Mouse (Mus musculus): ENCODE measurements at regions not wholly inside any gene's neighbourhood (a gene's known extent, or its start where the extent isn't known, plus 50 kb on each side); places are given as distances from the start of the nearest gene placed in this dataset.

DNA sequence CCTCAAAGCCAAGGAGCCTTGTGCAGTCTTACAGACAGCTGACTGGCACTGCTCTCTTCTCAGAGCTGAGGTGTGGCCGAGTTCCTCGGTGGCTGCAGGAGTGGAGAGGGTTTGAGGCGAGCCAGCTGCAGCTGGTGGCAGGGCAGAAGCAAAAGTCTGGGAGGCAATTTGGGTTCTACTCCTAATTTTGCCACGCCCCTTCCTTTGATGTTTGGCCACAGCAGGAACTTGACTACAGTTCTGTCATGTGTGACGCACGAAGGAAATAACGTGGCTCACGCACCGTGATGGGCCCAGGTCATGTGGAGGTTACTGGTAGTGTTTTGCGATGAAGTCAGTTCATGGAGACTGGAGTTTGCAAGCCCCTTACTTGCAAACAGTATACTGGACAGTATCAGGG is 116.9 kb upstream of the Prickle1 start:
- ATAC-seq (ENCODE audit: insufficient read depth) (no peak), DNase-seq (ENCODE audit: low read depth in 3 of 3, low spot score in 3 of 3) (no peak)
- H3K9me3 ChIP-seq (ENCODE audit: control insufficient read depth, low read length) = no peaks in the 10 kb centered on the region
- H3K36me3 ChIP-seq (replicated peaks; ENCODE audit: control insufficient read depth, insufficient read depth, low read depth) = no peaks in the 10 kb centered on the region
- 51% methylated on average over 10 of the region's 10 CpGs for WGBS (ENCODE audit: insufficient replicate concordance)
- TF ChIP-seq EP300 (IDR thresholded peaks at IDR 0.05; ENCODE audit: low read depth) (no peak), CTCF (IDR thresholded peaks at IDR 0.05; ENCODE audit: low read depth) (no peak)
- H3K9ac ChIP-seq (replicated peaks) = no peak overlapping the region
- H3K4me2 ChIP-seq (ENCODE audit: low read depth) = no peak overlapping the region
- H3K27ac ChIP-seq = no peak overlapping the region
- no peak overlapping the region for H3K4me3 ChIP-seq (ENCODE audit: insufficient read depth in 1 of 2, low read depth in 2 of 2, low read length in 2 of 2)
- H3K4me1 ChIP-seq (replicated peaks; ENCODE audit: control insufficient read depth in 2 of 2, insufficient read depth in 2 of 2, low read length in 1 of 2) = no peaks in the 10 kb centered on the region
- no peaks in the 10 kb centered on the region for H3K27me3 ChIP-seq (ENCODE audit: control insufficient read depth, insufficient read depth, low read length)

DNA sequence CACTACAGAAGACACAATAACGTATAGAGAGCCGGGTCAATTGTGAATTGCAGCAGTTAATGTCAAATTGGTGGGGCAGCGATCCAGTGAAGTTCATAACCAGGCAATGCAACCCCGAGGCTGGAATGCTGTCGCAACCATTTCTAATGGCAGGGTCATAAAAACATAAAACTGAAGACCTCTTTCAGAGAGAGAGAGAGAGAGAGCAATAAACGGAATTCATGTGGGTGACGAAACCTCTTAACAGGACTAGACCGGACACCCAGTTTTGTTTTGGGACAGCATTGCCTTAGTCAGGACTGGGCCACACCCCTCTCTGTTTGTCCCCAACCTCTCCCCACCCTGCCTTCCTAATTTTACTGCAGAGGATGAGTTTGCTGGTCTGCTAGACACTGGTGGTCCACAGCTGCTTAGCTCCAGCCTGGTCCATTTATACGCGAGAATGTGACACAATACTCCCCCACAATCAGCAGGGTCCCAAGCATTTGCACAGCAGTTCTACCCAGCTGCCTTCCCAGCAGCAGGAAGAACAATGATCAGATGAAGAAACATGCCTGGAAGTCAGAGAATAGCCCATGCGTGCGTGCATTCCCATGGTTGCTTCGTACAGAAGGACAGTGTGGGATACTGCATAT is 115.6 kb upstream of the Prickle1 start:
- no peaks in the 10 kb centered on the region for H3K4me1 ChIP-seq (replicated peaks; ENCODE audit: control insufficient read depth in 2 of 2, insufficient read depth in 2 of 2, low read length in 1 of 2)
- WGBS (ENCODE audit: insufficient replicate concordance) = 69% methylated on average over 13 of the region's 13 CpGs
- no peak overlapping the region for H3K4me2 ChIP-seq (ENCODE audit: low read depth)
- TF ChIP-seq EP300 (IDR thresholded peaks at IDR 0.05; ENCODE audit: low read depth) (no peak), CTCF (IDR thresholded peaks at IDR 0.05; ENCODE audit: low read depth) (no peak)
- no peaks in the 10 kb centered on the region for H3K9me3 ChIP-seq (ENCODE audit: control insufficient read depth, low read length)
- DNase-seq (ENCODE audit: low read depth in 3 of 3, low spot score in 3 of 3) (no peak), ATAC-seq (ENCODE audit: insufficient read depth) (no peak)
- no peaks in the 10 kb centered on the region for H3K27me3 ChIP-seq (ENCODE audit: control insufficient read depth, insufficient read depth, low read length)
- H3K4me3 ChIP-seq (ENCODE audit: insufficient read depth in 1 of 2, low read depth in 2 of 2, low read length in 2 of 2) = no peak overlapping the region
- no peak overlapping the region for H3K27ac ChIP-seq
- H3K9ac ChIP-seq (replicated peaks) = no peak overlapping the region
- no peaks in the 10 kb centered on the region for H3K36me3 ChIP-seq (replicated peaks; ENCODE audit: control insufficient read depth, insufficient read depth, low read depth)

DNA sequence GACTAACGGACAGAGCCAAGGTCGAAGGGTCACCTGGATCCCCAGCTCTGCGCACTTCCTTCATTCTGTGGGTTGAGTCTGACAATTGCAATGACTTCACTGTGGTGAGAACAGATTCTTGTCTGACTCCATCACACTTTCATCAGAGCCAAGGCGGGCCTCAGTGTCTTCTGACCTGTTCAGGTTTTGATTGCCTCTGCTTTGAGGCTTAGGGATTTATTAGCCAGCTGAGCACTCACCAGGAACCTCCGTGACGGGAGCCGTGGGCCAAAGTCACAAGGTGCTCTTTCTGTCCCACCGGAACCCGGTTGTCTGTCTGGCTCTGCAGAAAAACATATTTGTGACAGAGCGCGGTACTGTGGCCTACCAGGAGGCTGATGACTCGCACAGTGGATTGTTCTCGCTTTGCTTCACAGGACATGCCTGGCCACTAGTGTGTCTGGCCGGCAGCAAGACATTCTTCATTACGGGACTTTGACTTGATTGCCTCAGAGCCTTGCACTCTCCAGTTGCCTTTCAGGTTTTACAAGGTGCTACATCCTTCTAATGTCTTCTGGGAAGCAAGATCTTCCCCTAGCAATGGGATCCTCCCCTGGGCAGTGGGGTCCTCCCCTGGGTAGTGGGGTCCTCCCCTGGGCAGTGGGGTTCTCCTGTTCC is 114.9 kb upstream of the Prickle1 start:
- Histone ChIP-seq H3K4me2 (ENCODE audit: low read depth) (no peak overlapping the region), H3K9ac (replicated peaks) (no peak overlapping the region), H3K36me3 (replicated peaks; ENCODE audit: control insufficient read depth, insufficient read depth, low read depth) (no peaks in the 10 kb centered on the region), H3K4me1 (replicated peaks; ENCODE audit: control insufficient read depth in 2 of 2, insufficient read depth in 2 of 2, low read length in 1 of 2) (no peaks in the 10 kb centered on the region), H3K27me3 (ENCODE audit: control insufficient read depth, insufficient read depth, low read length) (no peaks in the 10 kb centered on the region), H3K4me3 (ENCODE audit: insufficient read depth in 1 of 2, low read depth in 2 of 2, low read length in 2 of 2) (no peak overlapping the region), H3K9me3 (ENCODE audit: control insufficient read depth, low read length) (no peaks in the 10 kb centered on the region), H3K27ac (no peak overlapping the region)
- ATAC-seq (ENCODE audit: insufficient read depth) = no peak
- TF ChIP-seq CTCF (IDR thresholded peaks at IDR 0.05; ENCODE audit: low read depth) (no peak), EP300 (IDR thresholded peaks at IDR 0.05; ENCODE audit: low read depth) (no peak)
- DNase-seq (ENCODE audit: low read depth in 3 of 3, low spot score in 3 of 3) = no peak
- 71% methylated on average over 15 of the region's 15 CpGs for WGBS (ENCODE audit: insufficient replicate concordance)

DNA sequence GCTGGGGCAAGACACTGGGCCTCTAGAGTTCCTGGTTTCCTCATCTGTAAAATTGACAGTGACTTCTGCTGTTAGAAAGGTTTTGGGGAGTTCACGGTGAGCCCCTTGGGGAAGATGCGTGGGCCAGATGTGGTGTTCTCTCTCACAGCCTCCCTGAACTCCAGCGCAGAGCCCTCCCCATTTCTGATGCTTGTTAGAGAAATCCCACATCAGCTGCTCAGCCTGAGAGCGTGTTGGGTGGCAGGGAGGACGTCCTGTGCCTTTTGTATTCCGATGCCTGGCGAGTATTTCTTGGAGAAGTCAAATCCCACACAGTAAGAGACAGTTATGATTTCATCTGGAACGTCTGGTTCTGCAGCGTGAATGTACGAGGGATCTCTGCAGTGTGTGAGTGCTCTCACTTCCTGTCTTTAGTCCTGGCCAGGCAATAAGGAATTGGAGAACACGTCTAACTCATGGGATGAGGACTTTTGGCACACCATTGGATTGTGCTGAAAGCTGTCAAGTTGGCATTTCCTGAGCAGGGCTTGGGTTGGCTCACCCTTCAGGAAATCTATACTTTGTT is 110.8 kb upstream of the Prickle1 start:
- H3K36me3 ChIP-seq (replicated peaks; ENCODE audit: control insufficient read depth, insufficient read depth, low read depth) = no peaks in the 10 kb centered on the region
- TF ChIP-seq CTCF (IDR thresholded peaks at IDR 0.05; ENCODE audit: low read depth) (no peak), EP300 (IDR thresholded peaks at IDR 0.05; ENCODE audit: low read depth) (no peak)
- no peaks in the 10 kb centered on the region for H3K9me3 ChIP-seq (ENCODE audit: control insufficient read depth, low read length)
- H3K9ac ChIP-seq (replicated peaks) = no peak overlapping the region
- no peak for ATAC-seq (ENCODE audit: insufficient read depth)
- H3K27ac ChIP-seq = no peak overlapping the region
- WGBS (ENCODE audit: insufficient replicate concordance) = 51% methylated on average over 11 of the region's 11 CpGs
- no peaks in the 10 kb centered on the region for H3K4me1 ChIP-seq (replicated peaks; ENCODE audit: control insufficient read depth in 2 of 2, insufficient read depth in 2 of 2, low read length in 1 of 2)
- H3K27me3 ChIP-seq (ENCODE audit: control insufficient read depth, insufficient read depth, low read length) = no peaks in the 10 kb centered on the region
- no peak overlapping the region for H3K4me2 ChIP-seq (ENCODE audit: low read depth)
- H3K4me3 ChIP-seq (ENCODE audit: insufficient read depth in 1 of 2, low read depth in 2 of 2, low read length in 2 of 2) = no peak overlapping the region
- no peak for DNase-seq (ENCODE audit: low read depth in 3 of 3, low spot score in 3 of 3)

DNA sequence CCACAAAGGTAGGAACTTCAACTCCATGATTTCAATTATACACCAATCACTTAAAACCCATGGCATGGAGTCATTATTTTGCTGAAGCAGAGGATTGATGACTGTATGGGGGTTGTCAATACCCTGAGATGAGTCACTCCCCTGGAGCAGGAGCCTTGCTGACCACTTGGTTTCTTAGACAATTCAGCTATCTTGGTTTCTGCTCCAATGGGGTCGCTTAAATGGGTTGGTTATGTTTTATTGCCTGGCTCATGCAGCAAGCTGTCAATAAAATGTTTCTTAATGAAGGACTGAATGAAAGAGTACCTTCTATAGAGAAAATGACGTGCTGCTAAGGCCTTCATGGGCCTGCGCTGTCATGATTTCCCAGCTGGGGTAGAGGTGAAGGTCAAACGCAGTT is 110.0 kb upstream of the Prickle1 start:
- H3K4me2 ChIP-seq (ENCODE audit: low read depth) = no peak overlapping the region
- DNase-seq (ENCODE audit: low read depth in 3 of 3, low spot score in 3 of 3) (no peak), ATAC-seq (ENCODE audit: insufficient read depth) (no peak)
- H3K4me3 ChIP-seq (ENCODE audit: insufficient read depth in 1 of 2, low read depth in 2 of 2, low read length in 2 of 2) = no peak overlapping the region
- TF ChIP-seq CTCF (IDR thresholded peaks at IDR 0.05; ENCODE audit: low read depth) (no peak), EP300 (IDR thresholded peaks at IDR 0.05; ENCODE audit: low read depth) (no peak)
- H3K27me3 ChIP-seq (ENCODE audit: control insufficient read depth, insufficient read depth, low read length) = no peaks in the 10 kb centered on the region
- H3K9ac ChIP-seq (replicated peaks) = no peak overlapping the region
- no peaks in the 10 kb centered on the region for H3K4me1 ChIP-seq (replicated peaks; ENCODE audit: control insufficient read depth in 2 of 2, insufficient read depth in 2 of 2, low read length in 1 of 2)
- H3K36me3 ChIP-seq (replicated peaks; ENCODE audit: control insufficient read depth, insufficient read depth, low read depth) = no peaks in the 10 kb centered on the region
- H3K9me3 ChIP-seq (ENCODE audit: control insufficient read depth, low read length) = no peaks in the 10 kb centered on the region
- 72% methylated on average over 4 of the region's 4 CpGs for WGBS (ENCODE audit: insufficient replicate concordance)
- H3K27ac ChIP-seq = no peak overlapping the region

All from liver, embryonic 14.5 days (tissue).